Mouse (Mus musculus) right cerebral cortex, adult 18-20 months (tissue): ENCODE data around the gene Tmem25.
"Not testable (repeated sequence)": the region's sequence is repeated elsewhere in the genome, so short reads cannot be mapped to it uniquely, and the experiment has no call there.

Experiments
- DNase-seq: peaks from one replicate; pipeline ENCODE4 v3.0.0; 2022; ENCODE audit warnings: mixed read lengths

The Tmem25 gene

GRCm38 (mm10) chr9:44772392-44772749, 26.7 kb downstream of the Tmem25 start:
- DNase-seq = no peak

DNA sequence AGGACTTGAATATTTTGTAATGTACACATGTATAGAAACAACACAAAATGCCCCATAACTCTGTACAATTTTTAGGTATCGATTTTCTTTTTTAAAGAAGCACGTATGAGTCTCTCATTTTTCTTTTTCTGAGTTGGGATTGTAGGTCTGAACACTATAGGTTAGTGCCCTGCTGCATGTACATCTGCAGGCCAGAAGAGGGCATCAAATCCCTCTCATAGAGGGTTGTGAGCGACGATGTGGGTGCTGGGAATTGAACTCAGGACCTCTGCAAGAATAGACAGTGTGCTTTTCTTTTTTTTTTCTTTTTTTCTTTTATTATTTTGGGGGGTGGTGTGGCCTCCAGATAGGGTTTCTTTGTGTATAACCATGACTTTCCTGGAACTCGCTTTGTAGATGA, 27.7 kb downstream of the Tmem25 start:
- DNase-seq = no peak

DNA sequence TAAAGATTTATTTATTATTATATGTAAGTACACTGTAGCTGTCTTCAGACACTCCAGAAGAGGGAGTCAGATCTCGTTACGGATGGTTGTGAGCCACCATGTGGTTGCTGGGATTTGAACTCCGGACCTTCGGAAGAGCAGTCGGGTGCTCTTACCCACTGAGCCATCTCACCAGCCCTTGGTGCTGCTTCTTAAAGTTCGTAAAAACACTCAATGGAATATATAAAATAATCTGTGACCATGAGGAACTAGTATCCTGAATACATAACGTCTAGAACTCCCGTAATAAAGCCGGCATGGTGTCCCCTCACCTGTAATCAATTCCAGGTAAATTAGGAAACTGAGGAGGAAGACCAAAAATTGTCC, 31.1 kb downstream of the Tmem25 start:
- DNase-seq = not testable (repeated sequence)

- peak; percentile 87 for DNase-seq
Observed at GRCm38 (mm10) chr9:44767101-44768028, 31.7 kb downstream of the Tmem25 start, which contains the start of the genes Arcn1 and Ift46. Arcn1 (minus strand) TSS chr9:44767845. Ift46 (plus strand) TSS chr9:44767908.

GRCm38 (mm10) chr9:44760873-44761272, 38.2 kb downstream of the Tmem25 start:
- no peak for DNase-seq

DNA sequence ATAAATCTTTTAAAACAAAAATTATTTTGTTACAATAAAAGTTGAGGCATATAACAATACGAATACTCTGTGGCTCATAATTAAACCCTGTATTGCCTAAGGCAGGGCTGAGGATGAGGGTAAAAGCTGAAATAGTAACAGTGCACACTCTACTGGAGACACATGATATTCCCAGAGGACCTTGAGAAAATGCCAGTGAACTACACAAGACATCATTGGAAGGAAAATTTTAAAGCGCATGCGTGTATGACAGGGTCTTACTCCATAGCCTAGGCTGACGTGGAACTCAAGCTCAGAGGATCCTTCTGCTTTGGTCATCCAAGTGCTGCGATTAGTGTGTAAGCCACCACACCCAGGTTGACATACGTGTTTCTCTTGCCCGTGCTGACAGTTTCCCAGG, 50.6 kb downstream of the Tmem25 start:
- DNase-seq = no peak

DNA sequence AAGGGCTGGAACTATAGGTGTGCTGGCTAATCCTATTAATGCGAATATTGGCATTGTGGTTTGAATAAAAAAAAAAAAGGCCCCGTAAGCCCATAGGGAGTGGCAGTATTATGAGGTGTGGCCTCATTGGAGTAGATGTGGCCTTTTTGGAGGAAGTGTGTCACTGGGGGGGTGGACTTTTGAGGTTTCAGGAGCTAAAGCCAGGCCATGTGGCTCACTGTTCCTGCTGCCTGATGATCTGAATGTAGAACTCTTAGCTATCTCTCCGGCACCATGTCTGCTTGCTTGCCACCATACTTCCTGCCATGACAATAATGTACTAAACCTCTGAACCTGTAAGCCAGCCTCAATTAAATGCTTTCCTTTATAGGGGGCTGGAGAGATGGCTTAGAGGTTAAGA, 51.8 kb downstream of the Tmem25 start:
- no peak for DNase-seq

DNA sequence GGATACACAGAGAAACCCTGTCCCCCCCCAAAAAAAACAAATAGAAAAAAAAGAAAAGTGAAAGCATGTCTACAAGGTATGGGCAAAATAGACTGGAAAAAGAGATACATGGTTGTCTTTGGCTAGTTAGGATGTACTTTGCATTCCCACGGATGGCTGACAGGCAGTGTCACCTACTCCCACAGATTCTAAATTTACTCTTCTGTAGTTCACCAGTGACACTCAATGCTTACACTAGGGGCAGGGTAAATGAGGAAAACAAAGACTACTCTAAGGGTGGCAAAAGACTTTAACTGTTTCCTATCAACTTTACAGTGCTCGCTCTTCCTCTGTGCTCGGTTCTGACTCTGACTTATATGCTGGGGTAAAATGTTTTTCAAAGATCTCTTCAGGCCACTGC, 52.4 kb downstream of the Tmem25 start:
- DNase-seq = no peak

GRCm38 (mm10) chr9:44745371-44745770, 53.7 kb downstream of the Tmem25 start:
- no peak for DNase-seq
